Mouse (Mus musculus) liver, adult 2 months (tissue): ENCODE measurements around the gene 1500009C09Rik. TPM values are rescaled to one million over a fixed set of nuclear protein-coding genes. Genes with fewer than 3 reads are reported as not detected.

Experiments used
- DNase-seq: peaks from one replicate; pipeline ENCODE4 v3.0.0-alpha.2; 2011; ENCODE audit warnings: low read depth, low spot score; ENCODE audit errors: extremely low read depth
- H3K27ac ChIP-seq: fragments of 200-500 bp; replicated peaks from 2 replicates; pipeline ENCODE4 v1.5.1; 2012; ENCODE audit warnings: low read depth, mild to moderate bottlenecking, control low read depth, inconsistent platforms, low read length; ENCODE audit not compliant: insufficient read depth
- H3K27me3 ChIP-seq: fragments of 200-500 bp; 2 replicates; pipeline ENCODE4 v1.6.1; 2012; ENCODE audit warnings: mild to moderate bottlenecking, moderate library complexity, low read length, inconsistent platforms; ENCODE audit not compliant: control insufficient read depth, insufficient read depth
- H3K36me3 ChIP-seq: fragments of 200-500 bp; 2 replicates; pipeline ENCODE4 v1.6.1; 2012; ENCODE audit warnings: low read length, inconsistent platforms; ENCODE audit not compliant: control insufficient read depth, insufficient read depth
- H3K4me1 ChIP-seq: fragments of 200-500 bp; 2 replicates; pipeline ENCODE4 v1.6.1; 2011; ENCODE audit warnings: low read length; ENCODE audit not compliant: control insufficient read depth, insufficient read depth
- H3K4me3 ChIP-seq: fragments of 200-500 bp; 2 replicates; pipeline ENCODE4 v1.5.1; 2011; ENCODE audit warnings: low read depth, mild to moderate bottlenecking, control low read depth, low read length, moderate library complexity; ENCODE audit not compliant: insufficient read depth
- H3K79me2 ChIP-seq: fragments of 200-500 bp; 2 replicates; pipeline ENCODE4 v1.6.1; 2012; ENCODE audit warnings: inconsistent platforms, mild to moderate bottlenecking, low read length, moderate library complexity; ENCODE audit not compliant: control insufficient read depth, insufficient read depth
- H3K9ac ChIP-seq: fragments of 200-500 bp; 2 replicates; pipeline ENCODE4 v1.6.1; 2012; ENCODE audit warnings: low read depth, mild to moderate bottlenecking, control low read depth, inconsistent platforms, low read length
- CTCF ChIP-seq: fragments of 200-500 bp; IDR thresholded peaks from 2 replicates; pipeline ENCODE4 v1.5.1; 2011; ENCODE audit warnings: low read depth, low read length, control low read depth
- POLR2A ChIP-seq: fragments of 200-500 bp; IDR thresholded peaks from 2 replicates; pipeline ENCODE4 v1.6.1; 2011; ENCODE audit warnings: low read length, control low read depth; ENCODE audit not compliant: insufficient read depth; ENCODE audit errors: extremely low read depth
- WGBS: fragments of 180-500 bp; shearing (Covaris S2); methylation state at CpG from one replicate; pipeline ENCODE4 v1.1.7; 2018; 5-methylcytosine and 5-hydroxymethylcytosine counted together
- polyA plus RNA-seq: library from polyadenylated mRNA; depleted of rRNA; stranded (reverse); fragments of >200 nt; gene quantifications from 2 replicates; pipeline ENCODE4 v1.2.3, GENCODE M21; 2012
- total RNA-seq: library from RNA; depleted of rRNA; stranded (reverse); fragments of >200 nt; gene quantifications from 2 replicates; pipeline ENCODE4 v1.2.3, GENCODE M21; 2014

Gene 1500009C09Rik
- total and polyA plus RNA-seq, 2 experiments, result 0.18 TPM; not detected in 1

GRCm38 (mm10) chr15:82217039-82217438 lies 35.2 kb upstream of the 1500009C09Rik start:
- TF ChIP-seq POLR2A (no peak), CTCF (0 out of 2 replicates have a peak, but pooled peaks have one; percentile 5)
- Histone ChIP-seq H3K4me3 (no peak overlapping the region), H3K27ac (no peak overlapping the region), H3K9ac (no peak overlapping the region), H3K4me1 (no peaks in the 10 kb centered on the region), H3K79me2 (no peaks in the 10 kb centered on the region), H3K36me3 (no peaks in the 10 kb centered on the region), H3K27me3 (peaks cover 26% of the 10 kb centered on the region)
- no peak for DNase-seq
- 48% methylated on average over 7 of the region's 7 CpGs for WGBS

- DNase-seq, result no peak
- Histone ChIP-seq H3K4me1 (no peaks in the 10 kb centered on the region), H3K27ac (no peak overlapping the region), H3K27me3 (peaks cover 19% of the 10 kb centered on the region), H3K79me2 (no peaks in the 10 kb centered on the region), H3K36me3 (no peaks in the 10 kb centered on the region), H3K9ac (no peak overlapping the region), H3K4me3 (no peak overlapping the region)
- 53% methylated on average over 9 of the region's 9 CpGs for WGBS
- TF ChIP-seq POLR2A, result no peak
- no peak for TF ChIP-seq CTCF
Observed at GRCm38 (mm10) chr15:82217980-82218379, 34.2 kb upstream of the 1500009C09Rik start.

- Histone ChIP-seq H3K79me2 (no peaks in the 10 kb centered on the region), H3K36me3 (no peaks in the 10 kb centered on the region), H3K4me1 (no peaks in the 10 kb centered on the region), H3K4me3 (no peak overlapping the region), H3K27ac (no peak overlapping the region), H3K9ac (no peak overlapping the region), H3K27me3 (peaks cover 15% of the 10 kb centered on the region; the same call in 1 of the 2 replicates)
- TF ChIP-seq CTCF (no peak), POLR2A (no peak)
- 75% methylated on average over 26 of the region's 26 CpGs for WGBS
- no peak for DNase-seq
Observed at GRCm38 (mm10) chr15:82218778-82219666, 33.2 kb upstream of the 1500009C09Rik start.

- peak; percentile 24 for DNase-seq
- Histone ChIP-seq H3K79me2 (no peaks in the 10 kb centered on the region), H3K4me1 (no peaks in the 10 kb centered on the region), H3K36me3 (no peaks in the 10 kb centered on the region), H3K9ac (no peak overlapping the region), H3K4me3 (no peak overlapping the region), H3K27me3 (peaks cover 18% of the 10 kb centered on the region), H3K27ac (no peak overlapping the region)
- WGBS, result 76% methylated on average over 11 of the region's 12 CpGs
- no peak for TF ChIP-seq POLR2A
- no peak for TF ChIP-seq CTCF
Observed at GRCm38 (mm10) chr15:82220003-82220675, 32.1 kb upstream of the 1500009C09Rik start.

- no peaks in the 10 kb centered on the region for H3K79me2 ChIP-seq
- WGBS, result 81% methylated on average over 14 of the region's 14 CpGs
- DNase-seq, result no peak
- no peak overlapping the region for H3K4me3 ChIP-seq
- no peak overlapping the region for H3K27ac ChIP-seq
- no peak overlapping the region for H3K9ac ChIP-seq
- H3K4me1 ChIP-seq, result no peaks in the 10 kb centered on the region
- H3K36me3 ChIP-seq, result no peaks in the 10 kb centered on the region
- no peak; the same call in 1 of the 2 replicates for TF ChIP-seq CTCF
- TF ChIP-seq POLR2A, result no peak
- peaks cover 14% of the 10 kb centered on the region for H3K27me3 ChIP-seq
Observed at GRCm38 (mm10) chr15:82221104-82221860, 30.9 kb upstream of the 1500009C09Rik start.
